Mouse (Mus musculus): ENCODE measurements around the gene Cyba. TPM values are rescaled to one million over a fixed set of nuclear protein-coding genes. Genes with fewer than 3 reads are reported as not detected.
A peak's percentile ranks its signal among the peaks of the same experiment; 100 is the strongest.

Gene Cyba
- 10 to 100 TPM; 61.8 to 63.9 TPM for total RNA-seq (2021)

- peak; percentile 78 to 79 for DNase-seq
- intact Hi-C loops (cut with DNase I) = no loop called here
Observed at GRCm38 (mm10) chr8:122432443-122433268, at the start of gene Cyba. TSS of gene Cyba (minus strand) at chr8:122432930.

DNA sequence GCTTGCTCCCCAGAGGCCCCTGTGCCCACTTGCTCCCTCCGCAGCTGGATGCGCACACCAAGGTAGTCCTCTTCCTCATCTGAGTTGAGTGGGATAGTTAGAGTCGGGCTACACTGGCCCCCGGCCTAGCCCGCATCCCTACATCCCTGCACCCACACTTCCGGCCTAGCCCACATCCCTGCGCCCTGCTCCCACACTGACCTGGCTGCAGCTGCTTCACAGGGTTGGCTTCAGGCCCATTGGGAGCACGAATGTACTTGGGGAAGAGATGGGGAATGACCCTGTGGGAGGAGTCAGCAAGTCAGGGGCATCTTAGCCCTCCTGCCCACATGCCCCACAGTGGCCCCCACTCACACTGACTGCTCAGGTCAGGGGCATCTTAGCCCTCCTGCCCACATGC, 49.7 kb upstream of the Cyba start:
- no peak for DNase-seq
- intact Hi-C loops (cut with DNase I) = no loop called here

DNA sequence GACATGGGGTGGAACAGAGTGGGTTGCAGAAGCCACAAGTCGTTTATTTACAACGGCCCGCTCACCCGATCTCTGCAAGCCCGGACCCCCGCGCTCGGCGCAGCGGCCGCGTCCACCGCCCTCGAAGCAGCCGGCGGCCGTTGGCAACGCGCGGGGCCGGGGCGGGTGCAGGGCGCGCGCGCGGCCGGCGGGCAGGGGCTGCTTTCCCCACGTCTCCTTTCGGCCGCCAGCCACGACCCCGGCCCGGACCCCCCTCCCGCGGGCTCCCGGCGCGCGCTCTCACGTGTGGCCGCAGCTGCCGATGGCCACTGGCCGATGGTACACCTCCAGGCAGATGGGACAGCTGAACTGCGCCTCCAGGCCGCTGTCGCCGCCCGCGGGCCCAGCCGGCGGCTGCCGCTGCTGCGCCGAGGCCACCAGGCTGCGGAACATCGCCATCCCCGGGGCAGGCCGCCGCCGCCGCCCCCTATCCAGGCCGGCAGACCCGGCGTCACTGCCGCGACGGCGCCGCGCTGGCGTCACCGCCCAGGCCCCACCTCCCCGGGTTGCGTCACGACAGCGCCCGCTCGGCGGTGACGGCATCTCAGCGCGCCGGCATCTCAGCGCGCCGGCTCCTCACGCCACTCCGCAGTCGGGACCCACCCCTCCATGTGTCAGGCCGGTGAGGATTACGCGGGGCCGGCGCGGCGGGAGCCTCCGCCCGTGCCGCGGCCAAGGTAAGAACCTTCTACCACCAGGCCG, 43.0 kb upstream of the Cyba start, which contains the start of the genes Rnf166 and Ctu2:
Gene Rnf166 (minus strand): TSS at position 485 of the 741 bp plus-strand sequence.
Gene Ctu2 (plus strand): TSS at position 564 of the 741 bp plus-strand sequence.
- DNase-seq = peak; percentile 95
- intact Hi-C loops (cut with DNase I) = loop anchor here (2.0 to 10.0 kb wide), 3 partner anchors 31 to 739 kb away; partner anchors contain the start of genes Chmp1a, Spata33 and Zc3h18

GRCm38 (mm10) chr8:122474951-122475560, 42.3 kb upstream of the Cyba start:
- DNase-seq = peak; percentile 60 to 66

GRCm38 (mm10) chr8:122473911-122474421, 41.2 kb upstream of the Cyba start:
- peak in 1 of 2 experiments; percentile 24 for DNase-seq
- intact Hi-C loops (cut with DNase I) = loop anchor here (10.0 kb wide), 1 partner anchor 741 kb away; the partner anchor contains the start of genes Chmp1a and Spata33

More at GRCm38 (mm10) chr8:122474951-122475560, 42.3 kb upstream of the Cyba start:
- intact Hi-C loops (cut with DNase I) = loop anchor here (5.0 to 10.0 kb wide), 2 partner anchors 98 to 740 kb away; partner anchors contain the start of genes Chmp1a, Spata33 and Zc3h18

DNA sequence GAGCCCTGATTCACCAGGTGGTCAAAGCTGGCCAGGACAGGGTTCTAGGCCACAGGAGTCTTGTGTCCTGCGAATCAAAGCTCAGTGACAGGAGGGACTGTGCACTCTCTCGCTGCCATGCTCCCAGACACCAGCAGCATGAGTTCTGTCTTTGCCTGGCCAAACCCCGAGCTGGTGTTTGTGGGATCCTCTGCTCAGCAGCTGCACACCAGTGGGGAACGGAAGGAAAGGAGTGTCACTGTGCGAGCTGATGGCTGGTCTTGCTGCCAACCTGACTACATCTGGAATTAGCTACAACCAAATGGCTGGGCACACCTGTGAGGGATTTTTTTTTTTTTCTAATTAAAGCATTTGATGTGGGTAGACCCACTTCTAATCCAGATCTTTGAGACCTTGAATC, 38.0 kb upstream of the Cyba start:
- intact Hi-C loops (cut with DNase I) = loop anchor here (10.0 kb wide), 1 partner anchor 744 kb away; the partner anchor contains the start of genes Chmp1a and Spata33
- DNase-seq = no peak

DNA sequence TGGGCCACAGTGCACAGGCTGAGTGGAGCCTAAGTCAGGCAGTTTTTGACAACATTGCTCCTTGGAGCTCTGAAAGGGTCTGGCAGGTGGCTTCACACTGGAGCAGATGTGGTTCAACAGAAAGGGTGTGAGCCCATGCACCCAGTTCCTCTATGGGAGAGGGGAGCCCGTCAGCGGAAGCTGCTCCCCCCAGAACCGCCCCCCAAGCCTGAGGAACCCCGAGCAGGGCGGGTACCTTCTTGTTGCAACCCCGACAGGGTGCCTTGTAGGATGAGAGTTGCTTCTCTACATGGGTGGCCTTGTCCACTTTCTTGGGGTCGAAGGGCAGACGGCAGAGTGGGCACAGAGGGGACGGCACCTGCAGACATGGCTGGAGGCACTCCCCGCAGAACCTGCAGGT, 37.2 kb upstream of the Cyba start:
- DNase-seq = no peak
- intact Hi-C loops (cut with DNase I) = loop anchor here (10.0 kb wide), 1 partner anchor 745 kb away; the partner anchor contains the start of genes Chmp1a and Spata33

- DNase-seq = no peak
Observed at GRCm38 (mm10) chr8:122469407-122469806, 36.7 kb upstream of the Cyba start.

GRCm38 (mm10) chr8:122467816-122468215, 35.1 kb upstream of the Cyba start:
- intact Hi-C loops (cut with DNase I) = no loop called here
- DNase-seq = no peak

More at GRCm38 (mm10) chr8:122469407-122469806, 36.7 kb upstream of the Cyba start:
- intact Hi-C loops (cut with DNase I) = no loop called here

DNA sequence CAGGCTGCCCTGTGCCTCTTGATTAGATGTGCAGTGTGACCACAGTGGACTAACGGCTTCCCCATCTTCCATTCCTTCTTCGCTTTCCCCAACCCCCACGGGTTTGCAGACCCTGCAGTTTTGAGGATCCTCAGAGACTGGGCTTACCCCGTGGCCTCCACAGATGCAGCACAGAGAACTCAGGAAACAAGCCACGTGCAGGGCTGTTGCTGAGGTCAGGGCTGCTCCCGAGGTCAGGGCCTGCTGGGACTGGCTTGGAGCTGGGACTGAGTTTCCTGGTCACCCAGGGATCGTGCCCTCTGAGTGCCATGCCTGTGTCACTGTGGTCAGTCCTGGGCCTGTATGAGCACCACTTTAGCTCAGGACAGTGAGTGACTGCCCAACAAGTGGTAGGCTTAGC, 32.3 kb upstream of the Cyba start:
- DNase-seq = no peak
- intact Hi-C loops (cut with DNase I) = no loop called here

DNA sequence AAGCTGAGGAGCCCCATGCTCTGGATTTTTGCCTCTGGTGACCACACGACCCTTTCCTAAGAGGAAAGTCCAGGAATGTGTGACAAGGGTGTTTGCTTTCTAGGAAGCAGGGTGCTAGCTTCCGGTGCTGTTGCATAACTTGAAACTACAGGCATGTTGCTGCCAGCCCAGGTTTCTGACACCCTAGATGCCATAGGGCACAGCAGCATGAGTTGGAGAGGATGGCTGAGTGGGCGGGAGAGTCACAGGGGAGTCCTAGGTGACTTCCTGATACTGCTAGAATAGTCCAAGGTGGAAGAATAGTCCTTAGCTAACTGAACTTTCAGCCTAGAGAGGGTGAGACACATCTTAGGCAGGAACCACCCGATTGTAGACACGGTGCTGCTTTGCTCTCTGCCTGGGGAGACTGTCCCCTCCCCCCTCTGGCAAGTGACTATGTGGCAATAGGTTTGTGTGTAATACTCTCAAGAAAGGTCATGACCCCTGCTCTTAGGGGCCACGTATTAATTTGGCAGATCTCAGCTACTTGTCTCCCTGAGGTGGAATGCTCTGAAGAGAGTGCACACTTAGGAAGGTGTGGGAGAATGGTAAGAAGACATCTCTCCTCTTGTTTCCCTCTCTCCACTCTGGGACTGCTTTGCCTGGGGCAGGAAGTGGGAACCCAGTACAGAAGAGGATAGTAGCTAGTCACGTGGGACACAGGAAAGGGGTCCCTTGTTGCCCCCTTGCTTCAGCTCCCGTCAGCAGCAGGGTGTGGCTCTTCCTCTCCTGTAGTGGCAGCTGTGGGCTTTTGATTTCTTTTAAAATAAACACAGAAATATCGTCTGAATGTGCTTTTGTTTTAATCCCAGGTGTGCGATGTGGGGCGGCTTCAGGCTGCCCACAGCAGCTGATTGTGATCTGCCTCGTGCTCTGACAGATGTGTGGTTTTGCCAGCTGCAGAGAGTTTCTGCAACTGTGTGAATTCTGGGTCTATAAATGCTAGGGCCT, 31.2 kb upstream of the Cyba start:
- DNase-seq = no peak
- intact Hi-C loops (cut with DNase I) = no loop called here

DNA sequence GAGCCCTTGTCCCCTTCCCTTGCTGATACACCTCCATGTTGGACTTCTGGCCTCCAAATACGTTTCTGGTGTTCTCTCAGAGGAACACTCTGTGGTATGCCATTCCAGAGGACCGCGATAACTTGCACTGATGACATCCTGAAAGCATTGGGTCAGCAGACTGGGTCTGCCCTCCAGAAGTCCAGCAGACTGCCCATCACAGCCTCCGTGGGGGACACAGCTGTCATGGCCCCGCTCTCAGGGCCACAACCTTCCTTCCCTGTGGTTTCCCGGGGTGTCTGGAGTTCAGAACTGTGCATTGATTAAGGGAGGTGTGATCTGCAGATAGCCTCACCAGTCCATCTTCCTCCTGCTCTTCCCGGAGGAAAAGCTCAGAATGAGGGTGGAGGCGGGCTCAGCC, 29.8 kb upstream of the Cyba start:
- intact Hi-C loops (cut with DNase I) = no loop called here
- DNase-seq = no peak

DNA sequence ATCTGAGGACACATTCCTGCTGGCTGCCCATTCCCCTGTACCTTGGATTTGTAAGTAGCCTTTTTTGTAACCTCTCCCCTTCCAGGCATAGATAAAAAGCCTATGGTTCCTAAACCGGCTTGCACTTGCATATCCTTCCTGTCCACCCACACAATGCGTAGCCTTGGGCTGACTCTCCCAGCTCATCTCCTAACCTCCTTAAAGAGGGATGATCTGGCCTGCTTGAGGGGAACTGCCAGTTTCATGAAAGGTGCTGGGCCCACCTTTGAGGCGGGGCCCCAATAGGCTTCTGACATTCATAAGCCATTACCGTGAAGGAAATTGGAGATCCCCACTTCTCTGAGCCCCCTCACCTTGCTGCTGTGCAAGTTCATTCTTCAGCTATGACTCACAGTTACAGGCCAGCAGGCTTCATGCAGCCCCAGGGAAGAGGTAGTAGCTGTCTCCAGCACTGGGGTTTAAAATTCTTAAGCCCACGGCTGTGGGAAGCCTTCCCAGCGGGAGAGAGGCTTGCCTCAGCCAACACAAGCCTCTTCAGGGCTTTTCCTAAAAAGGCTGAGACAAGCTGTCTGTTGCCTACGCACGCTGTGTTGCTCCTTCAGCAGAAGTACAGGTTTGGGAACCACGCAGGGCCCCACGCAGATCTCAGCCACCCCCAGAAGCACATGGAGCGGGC, 28.9 kb upstream of the Cyba start:
- no peak for DNase-seq
- intact Hi-C loops (cut with DNase I) = no loop called here

DNA sequence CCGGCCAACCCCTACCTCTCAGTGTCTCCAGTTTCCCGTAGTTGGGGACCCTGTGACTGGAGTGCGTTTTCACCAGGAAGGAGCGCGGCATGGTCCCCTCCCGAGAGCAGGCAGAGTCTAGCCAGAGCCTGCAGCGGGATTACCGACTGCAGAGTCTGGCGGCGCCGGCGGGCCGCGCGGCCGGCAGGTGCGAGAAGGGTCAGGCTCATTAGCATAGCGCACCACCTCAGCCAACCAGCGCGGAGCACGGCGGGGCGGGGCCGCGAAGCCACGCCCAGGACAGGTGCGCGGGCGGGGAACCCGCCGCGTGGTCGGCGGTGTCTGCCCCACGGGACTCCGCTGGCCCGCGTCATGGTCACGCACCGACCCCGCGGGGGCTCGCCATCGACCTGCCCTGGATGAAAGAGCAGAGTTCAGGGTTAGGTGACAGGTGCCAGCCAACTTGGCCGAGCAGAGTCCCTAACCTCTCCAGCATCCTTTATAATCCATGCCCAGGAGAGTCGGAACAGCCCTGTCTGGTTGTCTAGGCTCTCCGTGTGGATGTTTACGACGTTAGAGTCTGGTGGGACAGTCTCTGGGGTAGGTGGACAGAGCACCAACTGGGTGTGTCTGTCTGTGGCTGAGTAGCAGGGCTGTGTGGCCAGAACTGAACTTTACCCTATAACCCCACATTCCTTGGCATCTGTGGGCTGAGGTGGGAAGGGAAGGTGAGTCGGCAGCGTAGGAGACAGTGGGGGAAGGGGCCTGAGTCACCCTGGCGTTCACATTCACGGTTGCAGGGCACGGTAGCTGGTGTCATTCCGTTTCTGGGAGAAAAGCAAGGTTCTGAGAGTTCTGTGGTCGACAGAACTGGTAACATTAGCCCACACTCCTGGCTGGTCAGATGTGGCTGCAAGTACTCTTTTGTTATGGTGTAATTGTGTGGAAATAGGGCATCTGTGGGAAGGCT, 28.1 kb upstream of the Cyba start, which contains the start of gene Snai3:
Gene Snai3 (minus strand): TSS at position 210 of the 949 bp plus-strand sequence.
- intact Hi-C loops (cut with DNase I) = no loop called here
- DNase-seq = peak; percentile 50 to 55

GRCm38 (mm10) chr8:122459990-122460389, 27.3 kb upstream of the Cyba start:
- intact Hi-C loops (cut with DNase I) = no loop called here
- DNase-seq = no peak

DNA sequence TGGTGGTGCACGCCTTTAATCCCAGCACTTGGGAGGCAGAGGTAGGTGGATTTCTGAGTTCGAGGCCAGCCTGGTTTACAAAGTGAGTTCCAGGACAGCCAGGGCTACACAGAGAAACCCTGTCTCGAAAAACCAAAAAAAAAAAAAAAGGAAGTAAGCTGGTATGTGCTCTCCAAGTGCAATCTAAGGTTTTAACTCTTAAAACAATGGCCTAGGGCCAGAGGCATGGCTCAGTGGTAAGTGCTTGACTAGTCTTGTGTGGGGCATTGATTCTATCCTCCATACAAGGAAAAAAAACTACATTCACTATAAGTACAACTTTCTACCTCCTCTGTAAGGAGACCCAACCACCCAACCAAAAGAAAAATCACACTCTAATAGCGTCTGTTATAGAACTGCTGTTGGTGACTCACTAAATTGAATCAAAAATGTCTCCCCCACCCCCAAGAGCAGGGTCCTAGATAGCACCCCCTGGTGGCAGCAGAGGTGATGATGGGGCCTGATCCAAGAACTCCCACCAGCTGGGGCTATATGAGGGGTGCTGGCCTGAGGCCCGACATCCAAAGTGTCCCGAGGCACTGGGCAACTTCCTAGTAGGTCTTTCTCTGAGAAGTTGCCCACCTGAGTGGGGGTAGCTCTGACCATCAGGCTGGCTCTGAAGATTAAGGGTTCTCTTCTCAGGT, 26.6 kb upstream of the Cyba start:
- no peak for DNase-seq
- intact Hi-C loops (cut with DNase I) = no loop called here

DNA sequence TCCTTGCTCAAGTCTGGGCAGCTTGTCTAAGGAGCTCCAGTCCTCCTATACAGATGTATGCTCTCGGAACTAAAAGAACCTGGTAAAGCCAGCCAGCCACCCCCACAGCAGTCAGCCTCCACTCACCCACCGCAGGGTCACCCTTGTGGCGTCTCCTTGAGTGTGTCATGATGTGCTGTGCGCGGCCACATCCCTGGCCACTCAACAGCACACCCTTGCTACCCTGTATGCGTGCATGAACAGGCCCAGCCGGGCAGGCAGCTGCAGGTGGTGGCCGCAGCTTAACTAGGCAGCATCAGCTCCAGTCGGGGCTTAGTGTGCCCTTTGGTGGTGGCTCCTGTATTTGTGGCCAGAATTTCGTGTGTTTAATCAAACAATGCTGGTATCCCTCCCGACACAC, 24.4 kb upstream of the Cyba start:
- intact Hi-C loops (cut with DNase I) = no loop called here
- no peak for DNase-seq
